Mouse (Mus musculus): ENCODE measurements around the gene Grid1.
A peak's percentile ranks its signal among the peaks of the same experiment; 100 is the strongest.

The Grid1 gene

DNA sequence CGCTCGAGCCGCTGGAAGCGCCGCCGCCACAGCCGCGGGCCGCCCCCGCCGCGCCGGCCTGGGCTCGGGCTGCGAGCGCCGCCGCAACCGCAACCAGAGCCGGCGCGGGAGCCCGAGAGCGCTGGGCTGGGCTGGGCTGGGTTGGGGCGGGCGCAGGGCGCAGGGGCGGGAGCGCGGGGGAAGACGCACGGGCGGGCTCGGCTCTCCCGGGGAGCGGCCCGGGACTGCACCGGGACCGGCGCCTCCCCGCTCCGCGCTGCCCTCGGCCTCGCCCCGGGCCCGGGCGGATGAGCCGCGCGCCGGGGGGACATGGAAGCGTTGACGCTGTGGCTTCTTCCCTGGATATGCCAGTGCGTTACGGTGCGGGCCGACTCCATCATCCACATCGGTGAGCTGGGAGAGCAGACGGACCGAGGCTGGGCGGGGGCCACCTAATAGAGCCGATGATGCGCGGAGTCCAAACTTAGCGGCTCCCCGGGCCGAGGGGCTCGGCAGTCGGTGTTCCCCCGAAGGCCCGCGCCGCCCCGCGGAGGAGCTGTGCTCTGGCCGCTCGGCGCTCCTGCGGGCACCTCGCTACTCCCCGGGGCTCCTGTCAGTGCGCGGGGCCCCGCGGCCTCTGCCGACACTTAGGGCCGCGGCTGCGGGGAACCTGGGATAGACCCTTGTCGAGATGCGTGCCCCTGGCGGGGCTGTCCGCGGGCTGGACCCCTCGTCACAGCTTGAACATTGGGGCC, at the start of gene Grid1:
Gene Grid1, plus strand, starts transcription at position 190 of the 734 bp plus-strand sequence.
- peak in 1 of 2 experiments; percentile 49 for DNase-seq (ENCODE audit: low spot score in 2 of 2)

DNA sequence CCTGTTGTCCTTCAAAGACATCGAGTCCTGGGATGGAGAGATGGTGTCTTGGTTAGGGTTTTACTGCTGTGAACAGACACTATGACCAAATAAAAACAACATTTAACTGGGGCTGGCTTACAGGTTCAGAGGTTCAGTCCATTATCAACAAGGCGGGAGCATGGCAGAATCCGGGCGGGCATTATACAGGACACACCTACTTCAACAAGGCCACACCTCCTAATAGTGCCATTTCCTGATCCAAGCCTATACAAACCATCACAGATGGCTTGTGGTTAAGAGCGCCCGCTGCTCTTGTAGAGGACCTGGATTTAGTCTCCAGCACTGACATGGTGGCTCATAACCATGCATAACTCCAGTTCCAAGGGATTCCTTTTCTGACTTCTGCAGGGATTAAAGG, 49.4 kb upstream of the Grid1 start:
- no peak for DNase-seq (ENCODE audit: low spot score in 2 of 2)

DNA sequence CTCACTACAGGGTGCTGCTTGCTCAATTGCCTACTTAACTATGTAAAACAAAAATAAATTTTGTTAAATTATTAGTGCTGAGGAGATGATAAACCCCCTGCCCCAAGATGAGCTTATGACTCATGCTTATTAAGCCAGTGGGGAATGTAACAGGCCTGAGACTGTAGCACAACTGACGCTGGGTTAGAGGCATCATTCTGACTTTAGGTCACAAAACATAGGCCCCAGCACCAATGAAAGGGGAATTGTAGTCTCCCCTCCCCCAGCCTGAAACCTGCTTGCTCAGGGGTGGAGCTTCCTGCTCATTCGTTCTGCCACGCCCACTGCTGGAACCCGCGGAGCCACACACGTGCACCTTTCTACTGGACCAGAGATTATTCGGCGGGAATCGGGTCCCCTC, 48.3 kb upstream of the Grid1 start:
- DNase-seq (ENCODE audit: low spot score in 2 of 2): no peak

DNA sequence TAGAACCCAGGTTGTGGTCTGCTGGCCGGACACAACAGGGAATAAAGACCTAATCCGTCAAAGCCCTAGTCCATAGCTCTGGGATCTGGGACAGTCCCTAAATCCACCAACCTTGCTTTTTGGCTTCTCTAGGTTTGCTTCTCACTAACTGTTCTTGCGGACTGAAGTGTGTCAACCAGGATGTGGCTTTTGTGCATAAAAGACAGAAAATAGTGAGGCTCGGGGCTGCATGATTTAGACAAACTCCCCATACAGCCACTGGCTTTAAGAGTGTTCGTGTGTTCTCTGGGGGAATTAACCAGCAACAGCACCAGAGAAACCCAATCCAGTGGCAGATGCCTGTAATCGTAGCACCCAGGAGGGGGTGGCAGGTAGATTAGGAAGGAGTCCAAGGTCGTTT, 47.8 kb upstream of the Grid1 start:
- no peak for DNase-seq (ENCODE audit: low spot score in 2 of 2)

DNA sequence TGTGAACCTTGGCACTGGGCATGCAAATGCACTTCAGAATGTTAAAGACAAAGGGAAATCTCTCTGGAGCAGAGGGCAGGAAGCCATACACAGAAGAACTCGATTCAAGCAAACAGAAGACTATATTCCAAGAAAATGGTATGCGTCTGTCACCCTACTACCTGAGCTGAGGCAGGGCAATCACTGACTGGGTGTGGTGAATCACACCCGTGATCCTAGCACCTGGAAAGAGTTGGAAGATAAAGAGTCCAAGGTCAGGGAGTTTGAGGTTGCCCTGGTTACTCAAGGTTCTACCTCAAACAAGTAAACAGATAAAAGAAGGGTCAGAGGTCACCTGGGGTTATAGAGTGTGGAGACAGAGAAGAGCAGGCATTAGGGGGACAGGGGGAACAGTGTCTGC, 46.2 kb upstream of the Grid1 start:
- no peak for DNase-seq (ENCODE audit: low spot score in 2 of 2)

DNA sequence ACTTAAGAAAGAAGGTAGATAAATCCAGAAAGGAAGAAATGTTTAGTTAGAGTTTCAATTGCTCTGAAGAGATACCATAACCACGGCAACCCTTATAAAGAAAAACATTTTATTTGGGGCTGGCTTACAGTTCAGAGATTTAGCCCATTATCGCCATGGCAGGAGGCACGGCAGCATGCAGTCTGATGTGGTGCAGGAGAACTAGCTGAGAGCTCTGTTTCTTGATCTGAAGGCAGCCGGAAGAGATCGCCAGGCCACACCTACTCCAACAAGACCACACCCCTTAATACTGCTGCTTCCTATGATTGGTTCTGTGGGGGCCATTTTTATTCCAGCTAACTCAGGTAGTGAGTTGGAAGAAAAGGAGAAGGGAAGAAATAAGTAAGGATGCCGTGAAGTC, 45.7 kb upstream of the Grid1 start:
- no peak for DNase-seq (ENCODE audit: low spot score in 2 of 2)

DNA sequence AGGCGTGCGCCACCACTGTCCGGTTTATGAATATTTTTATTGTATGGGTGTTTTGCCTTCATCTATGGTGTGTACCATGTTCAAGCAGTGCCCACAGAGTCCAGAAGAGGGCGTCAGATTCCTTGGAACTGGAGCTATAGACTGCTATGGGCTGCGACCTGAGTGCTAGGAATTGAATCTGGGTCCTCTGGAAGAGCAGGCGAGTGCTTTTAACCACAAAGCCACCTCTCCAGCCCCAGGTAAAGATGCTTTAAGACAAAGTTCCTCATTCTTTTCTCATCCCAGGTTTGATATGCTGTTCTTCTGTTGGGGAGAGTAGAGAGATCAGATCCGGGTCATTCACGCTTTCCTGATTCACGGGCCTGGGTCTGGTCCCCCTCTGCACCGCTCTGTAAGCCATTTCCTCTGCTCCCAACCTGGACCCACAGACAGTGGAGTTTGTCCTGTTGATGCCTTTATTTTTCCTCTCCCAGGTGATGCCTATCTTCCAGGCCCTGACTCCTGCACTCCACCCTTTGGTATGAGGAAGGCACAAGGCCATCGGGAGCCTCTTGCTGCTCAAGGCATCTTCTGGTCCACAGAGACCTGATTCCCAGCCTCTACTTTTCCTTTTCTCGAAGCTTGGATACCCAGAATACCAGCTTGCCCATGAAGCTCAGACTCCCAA, 43.1 kb upstream of the Grid1 start:
- no peak for DNase-seq (ENCODE audit: low spot score in 2 of 2)

DNA sequence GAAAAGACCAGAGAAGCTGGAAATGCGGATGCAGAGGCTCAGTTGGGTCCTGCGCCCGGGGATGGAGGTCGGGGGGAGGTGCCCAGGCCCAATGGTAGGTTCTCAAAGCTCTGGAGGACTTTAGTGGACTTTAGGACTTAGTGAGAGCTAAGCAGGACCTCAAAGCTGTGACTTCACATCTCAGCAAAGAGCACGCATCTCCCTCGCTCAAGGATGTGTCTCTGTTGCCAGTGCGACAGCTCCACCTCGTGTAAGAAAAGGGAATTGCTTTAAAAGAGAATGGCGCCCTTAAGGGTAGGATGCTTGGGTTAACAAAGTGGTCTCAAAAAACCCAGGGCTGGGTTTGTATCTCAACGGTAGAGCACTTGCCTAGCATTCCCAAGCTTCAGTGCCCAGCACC, 42.1 kb upstream of the Grid1 start:
- peak; percentile 29 to 71 for DNase-seq (ENCODE audit: low spot score in 2 of 2)

DNA sequence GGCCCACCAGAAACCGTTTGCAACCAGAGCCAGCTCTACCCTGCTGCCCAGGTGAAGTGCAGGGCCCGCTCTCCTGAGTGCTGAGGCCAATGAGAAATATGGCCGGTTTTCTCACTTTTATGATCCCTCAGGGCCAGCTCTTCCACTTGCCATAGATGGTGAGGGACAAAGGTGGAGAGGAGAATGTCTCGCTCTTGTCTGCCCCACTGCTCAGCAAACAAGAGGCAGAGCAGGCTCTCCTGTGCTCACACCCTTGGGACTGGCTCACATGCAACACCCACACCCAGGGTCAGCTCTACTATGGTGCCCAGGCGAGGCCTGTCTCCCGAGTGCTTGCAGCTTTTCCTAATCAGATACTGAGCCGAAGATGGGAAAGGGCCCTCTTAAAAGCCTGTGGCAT, 41.1 kb upstream of the Grid1 start:
- DNase-seq (ENCODE audit: low spot score in 2 of 2): no peak

DNA sequence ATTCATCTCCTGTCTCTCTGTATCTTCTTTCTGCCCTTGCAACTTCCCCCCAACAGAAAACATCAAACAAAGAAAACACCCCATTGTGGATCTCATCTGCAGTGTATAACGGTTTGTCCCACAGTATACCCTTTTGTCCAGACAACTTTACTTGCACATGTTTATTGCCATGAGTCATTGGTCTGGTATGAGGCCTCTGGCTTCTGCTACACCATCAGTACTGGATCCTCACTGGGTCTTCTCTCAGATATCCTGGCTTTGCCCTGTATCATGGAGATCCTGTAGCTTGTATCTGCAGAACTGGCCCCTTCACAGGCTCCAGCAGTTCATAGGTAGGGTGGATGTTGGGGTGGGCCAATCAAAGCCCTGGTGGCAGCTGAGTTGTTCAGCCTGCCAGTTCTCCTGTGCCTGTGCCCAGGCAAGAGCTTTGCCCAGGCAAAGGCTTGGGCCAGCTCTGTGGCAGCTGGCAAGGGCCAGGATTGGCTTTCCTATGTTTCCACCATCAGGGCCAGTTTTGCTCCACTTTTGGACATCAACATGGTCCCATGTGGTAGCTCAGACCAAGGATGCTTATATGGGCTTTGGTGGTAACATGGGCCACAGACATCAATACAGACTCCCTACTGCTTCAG, 26.4 kb upstream of the Grid1 start:
- DNase-seq (ENCODE audit: low spot score in 2 of 2): no peak

DNA sequence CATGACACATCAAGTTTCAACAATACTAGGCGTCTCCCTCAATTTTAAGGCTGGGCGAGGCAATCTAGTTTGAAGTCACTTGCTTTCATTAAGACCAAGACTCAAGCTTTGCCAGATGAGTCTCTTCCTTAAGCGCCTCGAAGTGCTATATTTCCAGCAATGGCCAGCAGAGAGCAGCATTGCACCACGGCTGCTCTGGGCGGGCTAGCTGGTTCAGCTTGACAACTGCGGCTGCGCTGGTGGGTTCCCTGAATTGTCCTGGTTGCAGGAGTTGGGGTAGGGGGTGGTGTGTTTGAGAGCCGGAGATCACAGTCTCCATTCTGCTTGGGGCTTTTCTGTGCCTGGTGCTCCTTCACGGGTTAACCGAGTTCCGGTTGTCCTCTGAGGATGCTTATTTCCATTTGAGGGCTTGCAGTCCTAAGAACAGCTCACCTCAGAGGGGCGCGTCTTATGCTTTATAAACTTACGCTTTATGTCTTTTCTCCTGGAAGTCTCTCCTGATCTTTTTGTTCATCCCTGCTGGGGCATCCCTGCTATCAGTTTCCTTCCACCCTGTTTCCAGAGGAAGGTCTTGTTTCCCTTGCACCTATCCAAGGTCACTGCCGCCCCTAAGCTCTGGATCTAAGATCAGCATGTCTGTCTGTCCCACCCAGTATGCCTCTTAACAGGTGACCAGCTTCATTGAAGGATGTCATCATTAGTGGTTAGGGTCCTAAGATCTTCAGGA, 9.0 kb upstream of the Grid1 start:
- peak; percentile 83 to 93 for DNase-seq (ENCODE audit: low spot score in 2 of 2)

DNA sequence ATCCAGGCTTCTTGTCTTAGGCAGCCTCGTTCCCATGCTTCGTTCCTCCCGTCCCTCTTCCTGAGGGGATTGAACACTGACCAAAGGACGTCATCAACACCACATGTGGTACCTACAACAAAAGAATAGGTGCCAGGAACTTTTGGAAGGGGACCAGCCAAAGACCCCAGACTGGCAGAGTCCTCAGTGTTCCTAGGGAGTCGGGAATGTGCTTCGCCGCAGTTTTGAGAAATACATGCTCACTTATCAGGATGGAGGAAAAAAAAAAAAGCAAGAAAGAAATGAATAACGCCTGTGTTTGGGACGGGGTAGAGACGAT, 8.5 kb upstream of the Grid1 start:
- DNase-seq (ENCODE audit: low spot score in 2 of 2): peak in 1 of 2 experiments; percentile 6

DNA sequence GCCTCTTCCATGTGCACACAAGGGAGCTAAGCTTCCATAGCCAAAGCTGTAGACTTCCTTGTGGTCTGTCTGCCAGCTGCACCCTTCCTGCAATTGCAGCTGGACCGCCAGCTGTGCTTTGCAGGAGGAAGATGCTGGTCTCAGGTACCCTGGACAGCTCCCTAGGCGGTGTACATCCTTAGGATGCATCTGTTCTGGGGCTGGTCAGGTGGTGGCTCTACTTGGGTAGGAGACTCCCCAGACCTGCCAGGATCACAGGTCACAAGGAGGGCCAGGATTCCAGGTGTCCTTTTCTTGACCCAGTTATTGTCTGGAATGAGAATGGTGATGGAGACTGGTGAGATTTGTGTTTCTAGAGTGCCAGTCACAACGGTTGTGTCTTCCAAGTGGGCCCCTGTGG, 3.6 kb upstream of the Grid1 start:
- DNase-seq (ENCODE audit: low spot score in 2 of 2): no peak

DNA sequence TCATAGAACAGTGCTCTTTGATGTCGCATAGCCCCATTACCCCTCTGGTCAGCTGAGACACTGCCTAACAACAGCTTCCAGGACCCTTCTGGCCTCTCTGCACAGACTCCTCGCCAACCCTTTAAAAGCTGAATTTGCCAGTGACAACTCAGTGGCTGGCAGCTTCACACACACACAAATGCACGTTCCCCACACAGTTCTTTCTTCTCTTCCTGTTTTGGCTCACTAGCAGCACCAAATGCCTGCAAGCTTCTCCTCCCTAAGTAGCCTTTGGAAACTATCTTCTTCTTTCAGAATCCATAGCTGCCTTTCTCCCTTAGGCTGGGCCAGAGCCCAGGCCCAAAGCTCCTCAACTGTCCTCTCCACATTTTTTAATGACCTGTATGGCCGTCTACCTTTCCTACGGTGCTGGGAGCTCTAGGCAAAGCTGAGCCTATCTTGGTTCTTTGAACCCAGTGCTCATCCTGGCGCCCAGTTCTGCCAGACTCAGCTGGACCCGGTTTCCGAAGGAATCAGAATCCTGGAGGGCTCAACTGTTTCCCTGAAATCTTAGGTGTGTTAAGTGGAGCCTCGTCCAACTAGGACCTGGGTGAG, 1.4 kb upstream of the Grid1 start:
- DNase-seq (ENCODE audit: low spot score in 2 of 2): no peak

DNA sequence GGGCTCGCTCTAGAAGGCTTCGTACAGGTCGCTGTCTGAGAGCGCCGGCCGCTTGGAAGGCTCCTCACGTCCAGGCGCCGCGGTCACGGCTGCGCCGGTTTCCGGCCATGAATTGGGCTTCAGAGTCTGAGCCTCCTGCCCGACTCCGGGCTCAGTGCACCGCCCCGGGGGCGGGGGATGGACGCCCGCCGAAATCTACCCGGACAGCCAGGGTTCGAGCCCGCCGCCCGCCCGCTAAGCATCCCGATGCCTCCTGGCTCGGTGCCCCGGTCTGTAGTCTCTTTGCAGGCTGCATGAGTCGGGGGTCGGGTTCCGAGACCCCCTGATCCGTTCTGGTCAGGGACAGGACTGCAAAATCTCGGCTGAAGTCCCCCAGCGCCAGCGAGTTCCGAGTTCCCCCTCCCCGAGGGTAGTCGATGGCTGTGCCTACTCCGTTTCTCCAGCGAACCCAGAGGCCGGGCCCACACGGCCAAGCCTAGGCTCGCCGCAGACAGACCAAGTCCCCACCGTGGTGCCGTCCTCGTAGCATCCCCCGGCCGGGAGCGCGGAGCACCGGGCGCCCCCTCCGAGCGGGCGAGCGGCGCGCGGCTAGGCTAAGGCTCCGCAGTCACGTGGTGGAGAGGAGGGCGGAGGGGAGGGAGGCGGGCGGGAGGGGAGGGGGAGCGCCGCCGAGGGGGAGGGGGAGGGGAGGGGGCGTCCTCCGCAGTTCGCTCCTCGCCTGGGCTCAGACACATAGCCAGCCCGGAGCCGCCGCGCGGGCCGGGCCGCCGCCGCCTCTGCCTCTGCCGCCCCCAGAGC, 588 bp upstream of the Grid1 start:
- DNase-seq (ENCODE audit: low spot score in 2 of 2): peak in 1 of 2 experiments; percentile 45

DNA sequence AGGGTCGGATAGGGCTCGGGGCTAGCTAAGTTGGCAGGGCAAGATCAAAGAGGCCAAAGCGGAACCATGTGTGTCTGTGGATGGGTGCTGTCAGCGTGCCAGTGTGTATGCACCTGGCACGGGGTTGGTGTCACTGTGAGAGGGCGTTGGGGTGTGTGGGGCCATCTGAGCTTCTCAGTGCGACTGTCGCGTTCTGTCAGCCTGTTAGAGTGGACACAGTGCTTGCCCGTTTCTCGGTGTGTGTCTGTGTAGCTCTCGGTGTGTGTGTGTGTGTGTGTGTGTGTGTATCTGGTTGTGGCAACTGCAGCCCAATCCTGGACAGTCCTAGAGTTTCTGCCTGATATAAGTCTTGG, 721 bp downstream of the Grid1 start:
- DNase-seq (ENCODE audit: low spot score in 2 of 2): no peak

DNA sequence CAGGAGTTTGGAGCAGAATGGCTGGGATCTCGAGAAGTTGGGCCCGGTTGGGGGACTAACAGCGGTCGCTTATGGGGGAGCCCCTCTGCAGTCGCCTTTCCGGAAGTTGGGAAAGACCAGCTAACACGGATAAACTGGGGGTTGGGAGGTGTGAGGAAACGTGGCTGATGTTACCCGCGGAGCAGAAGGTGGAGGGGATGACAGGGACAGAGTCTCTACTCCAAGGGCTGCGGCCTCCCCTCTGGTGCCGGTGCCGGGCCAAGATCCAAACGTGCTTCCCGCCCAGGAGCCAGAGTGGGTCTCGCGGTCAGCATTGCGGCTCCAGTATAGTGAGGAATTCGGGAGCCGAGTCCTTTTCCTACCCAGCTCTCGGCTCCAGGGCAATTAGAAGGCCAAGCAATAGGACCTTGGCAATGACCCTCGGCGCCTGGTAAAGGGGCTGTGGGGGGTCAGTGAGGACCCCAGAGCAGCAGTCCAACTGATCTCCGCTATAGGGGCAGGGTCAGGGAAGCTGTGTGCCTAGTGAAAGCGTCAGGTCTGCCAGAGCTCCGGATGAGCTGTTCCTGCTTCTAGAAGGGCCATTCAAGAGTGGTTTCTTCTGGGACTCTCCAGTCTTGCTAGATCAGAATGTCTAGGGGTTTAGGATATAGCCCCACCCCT, 1.4 kb downstream of the Grid1 start:
- DNase-seq (ENCODE audit: low spot score in 2 of 2): no peak

DNA sequence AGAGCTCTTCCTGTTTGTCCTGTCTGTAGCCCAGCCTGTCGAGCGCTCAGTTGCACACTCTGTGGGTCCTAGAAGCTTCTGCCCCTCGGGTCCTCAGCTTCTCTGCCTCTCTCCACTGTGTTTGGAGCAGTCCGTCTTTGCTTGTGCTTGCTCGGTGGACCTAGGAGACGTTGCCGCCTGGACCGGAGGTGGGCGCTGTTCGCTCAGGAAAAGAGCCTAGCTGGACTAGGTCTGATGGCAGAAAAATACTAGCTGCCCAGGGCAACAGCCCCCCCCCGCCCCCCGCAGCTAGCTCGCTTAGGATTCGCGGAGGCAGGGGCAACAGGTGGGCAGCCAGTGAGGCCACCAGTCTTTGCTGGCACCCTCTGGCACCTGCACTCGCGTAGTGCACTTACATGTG, 3.2 kb downstream of the Grid1 start:
- DNase-seq (ENCODE audit: low spot score in 2 of 2): peak; percentile 81 to 84

DNA sequence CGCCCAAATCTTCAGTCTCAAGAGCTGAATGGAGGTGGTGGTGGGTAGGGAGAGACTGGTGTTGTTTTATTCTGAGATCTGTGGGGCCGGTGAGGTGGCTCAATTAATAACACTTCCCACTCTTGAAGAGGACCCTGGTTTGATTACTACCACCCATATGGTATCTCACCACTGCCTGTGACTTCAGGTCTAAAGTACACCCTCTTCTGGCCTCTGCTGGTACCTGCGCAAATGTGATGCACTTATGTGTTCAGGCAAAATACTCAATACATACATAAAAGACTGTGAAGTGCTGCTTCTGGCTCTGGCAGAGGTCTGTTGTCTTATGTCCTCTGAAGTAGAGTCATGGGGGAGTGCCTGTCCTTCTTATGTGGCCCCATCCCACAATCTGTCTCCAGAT, 4.3 kb downstream of the Grid1 start:
- no peak for DNase-seq (ENCODE audit: low spot score in 2 of 2)

DNA sequence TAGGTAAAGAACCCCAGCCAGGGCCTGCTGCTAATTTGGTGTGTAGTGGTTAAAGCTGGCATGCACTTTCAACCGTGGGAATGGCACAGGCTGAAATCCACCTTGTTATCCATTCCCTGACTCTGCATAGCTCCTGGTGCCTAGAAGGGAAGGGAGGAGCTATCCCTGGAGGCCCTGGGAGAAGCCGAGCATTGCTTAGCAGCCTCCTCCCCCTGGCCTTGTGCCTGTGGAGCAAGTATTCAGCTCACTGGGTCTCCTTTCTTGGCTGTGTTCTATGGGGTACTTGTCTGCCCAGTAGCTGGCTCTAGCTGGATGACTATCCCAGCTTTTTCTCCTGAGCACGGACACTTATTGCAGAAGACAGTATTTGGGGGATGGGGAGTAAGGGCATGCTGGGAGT, 6.0 kb downstream of the Grid1 start:
- DNase-seq (ENCODE audit: low spot score in 2 of 2): no peak

DNA sequence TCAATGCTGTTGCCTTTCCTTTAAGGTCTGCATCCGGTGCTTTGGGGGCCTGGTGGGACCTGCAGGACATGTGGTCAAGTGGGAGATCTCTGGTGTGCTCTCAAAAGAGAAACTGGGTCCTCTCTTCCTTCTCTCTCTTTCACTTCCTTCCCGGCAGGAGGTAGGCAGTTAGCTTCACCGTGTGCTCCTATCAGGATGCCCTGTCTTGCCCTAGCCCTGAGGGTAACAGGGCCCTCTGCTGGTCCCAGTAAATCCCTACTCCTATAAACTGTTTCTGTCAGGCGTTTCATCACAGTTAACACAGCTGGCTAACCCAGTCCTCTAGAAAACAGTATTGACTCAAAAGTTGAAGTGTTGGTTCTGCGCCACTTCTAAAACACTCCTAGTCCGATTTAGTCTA, 9.9 kb downstream of the Grid1 start:
- no peak for DNase-seq (ENCODE audit: low spot score in 2 of 2)
